Mouse (Mus musculus) lung, adult 2 months (tissue): ENCODE data around the gene S100a2.

Experiments used
- CTCF ChIP-seq: fragments of 200-500 bp; IDR thresholded peaks from 2 replicates; pipeline ENCODE4 v1.5.1; 2011; ENCODE audit warnings: mild to moderate bottlenecking, low read length, control low read depth; ENCODE audit not compliant: insufficient read depth
- POLR2A ChIP-seq: fragments of 200-500 bp; IDR thresholded peaks from 2 replicates; pipeline ENCODE4 v1.6.1; 2011; ENCODE audit warnings: low read depth, mild to moderate bottlenecking, control low read depth, low read length, borderline replicate concordance; ENCODE audit errors: extremely low read depth

- TF ChIP-seq POLR2A (no peak), CTCF (no peak)
Measured at GRCm38 (mm10) chr3:90621552-90621951, 31.5 kb downstream of the S100a2 start.
